Mouse (Mus musculus): ENCODE results near the gene Txndc15. TPM values are rescaled to one million over a fixed set of nuclear protein-coding genes. Genes with fewer than 3 reads are reported as not detected.

Txndc15 gene
- total and polyA plus RNA-seq, 3 experiments = 29.1 to 47.1 (median 39.4) TPM

DNA sequence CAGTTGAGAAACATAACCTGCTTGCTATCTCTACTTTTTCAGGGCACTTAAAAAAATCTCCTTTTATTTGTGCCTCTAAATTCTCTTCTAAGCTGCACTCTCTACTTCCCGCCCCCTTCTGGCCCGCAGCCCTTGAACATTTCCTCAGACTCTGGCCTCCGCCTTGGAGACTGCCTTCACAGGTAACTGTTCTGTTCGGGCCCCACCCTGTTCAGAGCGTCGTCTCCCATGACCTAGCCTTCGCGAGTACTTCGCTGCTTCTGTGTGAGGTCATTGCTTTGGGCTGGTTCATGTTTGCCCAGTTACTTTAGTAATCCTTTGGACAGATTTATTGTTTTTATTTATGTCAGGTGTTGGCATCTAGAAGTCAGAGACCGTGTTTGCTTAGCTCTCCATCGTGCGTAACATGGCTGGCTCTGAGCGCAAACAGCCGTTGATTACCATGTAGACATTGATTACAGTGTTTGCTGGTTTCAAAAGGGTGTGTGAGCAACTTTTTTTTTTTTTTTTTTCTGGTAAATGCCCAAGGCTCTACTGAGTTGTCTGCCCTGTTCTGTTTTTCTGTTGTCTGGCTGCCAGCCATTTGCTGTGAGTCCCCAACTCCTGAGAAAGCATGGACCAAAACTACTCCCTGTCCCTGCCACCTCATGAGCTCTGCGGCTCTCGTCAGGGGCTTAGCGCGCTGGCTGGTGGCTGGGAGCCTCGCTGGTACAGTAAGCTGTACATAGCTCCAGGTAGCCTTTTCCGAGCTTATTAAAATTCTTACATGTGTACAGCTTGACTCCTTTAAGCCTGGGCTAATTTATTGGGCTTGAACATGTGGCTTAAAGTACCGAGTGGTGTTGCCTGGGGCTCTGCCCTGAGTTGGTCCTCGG lies 19.4 kb downstream of the Txndc15 start:
- Histone ChIP-seq H3K36me3 (ENCODE audit: control insufficient read depth, insufficient read depth, low read length) (no peaks in the 10 kb centered on the region), H3K9ac (ENCODE audit: low read depth, low read length) (no peak overlapping the region), H3K27me3 (ENCODE audit: control insufficient read depth, insufficient read depth, low read length) (no peaks in the 10 kb centered on the region), H3K4me3 (no peak overlapping the region), H3K4me1 (ENCODE audit: control insufficient read depth, insufficient read depth, low read length) (no peaks in the 10 kb centered on the region), H3K27ac (no peak overlapping the region), H3K79me2 (replicated peaks; ENCODE audit: control insufficient read depth, insufficient read depth, low read length) (peaks cover 2% of the 10 kb centered on the region; the same call in 1 of the 2 replicates)
- WGBS = 88% methylated on average over 22 of the region's 22 CpGs
- no peak for DNase-seq
- intact Hi-C loops (cut with DNase I) = no loop called here
- TF ChIP-seq CTCF (IDR thresholded peaks at IDR 0.05) = no peak
- no peak for TF ChIP-seq EP300 (IDR thresholded peaks at IDR 0.05; ENCODE audit: insufficient read depth, low read depth, low read length)
- no peak for TF ChIP-seq POLR2A (IDR thresholded peaks at IDR 0.05; ENCODE audit: insufficient read depth, low read depth, low read length)

DNA sequence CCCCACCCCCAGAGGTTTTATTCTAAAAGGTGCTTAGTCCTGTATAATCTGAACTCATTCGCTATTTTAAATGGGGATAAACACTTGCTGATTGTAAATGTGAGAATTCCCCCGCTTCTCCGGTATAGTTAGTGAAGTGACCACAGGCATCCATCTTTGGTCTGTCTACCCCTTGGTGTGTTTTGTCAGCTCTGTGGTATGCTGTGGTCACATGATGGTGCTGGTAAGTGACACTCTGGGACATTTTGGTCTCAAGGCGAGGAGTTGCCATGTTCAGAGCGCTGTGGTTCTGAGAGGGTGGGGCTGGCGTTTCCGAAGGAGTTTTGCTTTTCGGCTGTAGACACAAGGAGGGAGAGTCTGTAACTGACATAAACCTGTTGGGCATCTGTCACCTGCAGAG lies 23.4 kb downstream of the Txndc15 start:
- intact Hi-C loops (cut with DNase I) = no loop called here
- no peaks in the 10 kb centered on the region for H3K36me3 ChIP-seq (ENCODE audit: control insufficient read depth, insufficient read depth, low read length)
- TF ChIP-seq EP300 (IDR thresholded peaks at IDR 0.05; ENCODE audit: insufficient read depth, low read depth, low read length) (no peak), CTCF (IDR thresholded peaks at IDR 0.05) (no peak), POLR2A (IDR thresholded peaks at IDR 0.05; ENCODE audit: insufficient read depth, low read depth, low read length) (no peak)
- no peaks in the 10 kb centered on the region for H3K27me3 ChIP-seq (ENCODE audit: control insufficient read depth, insufficient read depth, low read length)
- no peak overlapping the region for H3K27ac ChIP-seq
- no peak overlapping the region for H3K4me3 ChIP-seq
- H3K9ac ChIP-seq (ENCODE audit: low read depth, low read length) = no peak overlapping the region
- H3K79me2 ChIP-seq (replicated peaks; ENCODE audit: control insufficient read depth, insufficient read depth, low read length) = peaks cover 2% of the 10 kb centered on the region; the same call in 1 of the 2 replicates
- DNase-seq = no peak
- 89% methylated on average over 8 of the region's 8 CpGs for WGBS
- no peaks in the 10 kb centered on the region for H3K4me1 ChIP-seq (ENCODE audit: control insufficient read depth, insufficient read depth, low read length)

DNA sequence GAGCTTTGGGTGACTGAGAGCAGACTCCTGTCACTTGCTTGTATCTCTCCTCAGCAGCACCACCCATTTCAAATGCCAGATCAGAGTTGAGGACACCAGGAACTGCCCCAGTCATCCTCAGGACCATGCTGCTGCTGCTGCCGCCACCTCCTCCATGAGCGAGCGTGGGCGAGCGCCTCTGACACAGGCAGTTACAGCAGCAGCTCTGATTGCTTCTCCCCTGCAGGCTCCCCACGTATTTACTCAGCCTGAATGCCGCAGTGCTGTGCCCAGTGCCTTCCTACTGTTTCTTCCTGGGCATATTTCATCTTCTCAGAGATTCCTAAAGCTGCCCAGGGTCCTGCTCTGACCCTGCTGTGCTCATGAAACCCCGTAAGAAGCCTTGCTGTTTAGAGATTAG lies 27.9 kb downstream of the Txndc15 start:
- no peaks in the 10 kb centered on the region for H3K79me2 ChIP-seq (replicated peaks; ENCODE audit: control insufficient read depth, insufficient read depth, low read length)
- H3K4me1 ChIP-seq (ENCODE audit: control insufficient read depth, insufficient read depth, low read length) = no peaks in the 10 kb centered on the region
- no peak overlapping the region for H3K9ac ChIP-seq (ENCODE audit: low read depth, low read length)
- no peak for DNase-seq
- H3K4me3 ChIP-seq = no peak overlapping the region
- H3K36me3 ChIP-seq (ENCODE audit: control insufficient read depth, insufficient read depth, low read length) = no peaks in the 10 kb centered on the region
- H3K27me3 ChIP-seq (ENCODE audit: control insufficient read depth, insufficient read depth, low read length) = no peaks in the 10 kb centered on the region
- H3K27ac ChIP-seq = no peak overlapping the region
- intact Hi-C loops (cut with DNase I) = no loop called here
- 81% methylated on average over 8 of the region's 8 CpGs for WGBS
- no peak for TF ChIP-seq EP300 (IDR thresholded peaks at IDR 0.05; ENCODE audit: insufficient read depth, low read depth, low read length)
- TF ChIP-seq POLR2A (IDR thresholded peaks at IDR 0.05; ENCODE audit: insufficient read depth, low read depth, low read length) = no peak
- no peak for TF ChIP-seq CTCF (IDR thresholded peaks at IDR 0.05)

DNA sequence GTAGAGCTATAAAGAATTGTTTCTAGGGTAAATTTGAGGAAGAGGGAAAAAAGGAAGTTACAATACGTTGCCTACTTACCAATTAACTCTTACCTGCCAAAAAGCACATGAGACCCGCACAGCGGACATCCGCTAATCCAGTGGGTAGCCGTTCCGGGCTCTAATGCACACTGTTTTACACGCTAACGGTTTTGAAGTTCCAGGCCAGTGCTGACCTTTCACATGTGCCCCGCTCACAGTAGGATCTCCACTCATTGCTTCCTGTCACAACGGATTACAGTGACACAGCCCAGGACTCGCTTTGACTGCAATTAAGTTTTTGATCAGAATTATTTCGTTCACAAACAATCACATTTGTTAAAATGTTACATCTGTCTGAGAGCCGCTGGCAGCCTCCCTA lies 39.9 kb downstream of the Txndc15 start:
- no peak for TF ChIP-seq CTCF (IDR thresholded peaks at IDR 0.05)
- TF ChIP-seq EP300 (IDR thresholded peaks at IDR 0.05; ENCODE audit: insufficient read depth, low read depth, low read length) = no peak
- no peak for TF ChIP-seq POLR2A (IDR thresholded peaks at IDR 0.05; ENCODE audit: insufficient read depth, low read depth, low read length)
- WGBS = 83% methylated on average over 13 of the region's 13 CpGs

DNA sequence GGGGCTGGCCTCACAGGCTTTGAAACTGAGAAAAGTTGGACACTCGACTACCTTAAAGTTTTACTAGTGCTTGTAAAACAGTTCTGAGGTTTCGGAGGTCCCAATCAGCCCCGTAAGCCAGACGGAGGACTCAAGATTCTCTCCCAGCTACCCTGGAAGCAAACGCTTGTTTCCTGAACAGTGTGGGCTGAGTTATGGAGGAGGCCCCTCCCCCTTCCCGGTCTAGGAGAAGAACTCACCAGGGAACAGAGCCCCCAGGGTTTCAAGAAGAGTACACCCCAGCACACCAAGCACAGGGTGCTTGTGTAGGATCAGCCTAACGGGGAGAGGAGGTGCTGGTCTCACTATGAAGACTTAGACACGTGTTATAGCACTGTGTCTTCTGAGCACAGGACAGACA lies 42.3 kb downstream of the Txndc15 start:
- intact Hi-C loops (cut with DNase I) = no loop called here
- H3K4me3 ChIP-seq = no peak overlapping the region

More for the DNA sequence above, 39.9 kb downstream of the Txndc15 start:
- H3K9ac ChIP-seq (ENCODE audit: low read depth, low read length) = no peak overlapping the region
- H3K27ac ChIP-seq = no peak overlapping the region
- no peaks in the 10 kb centered on the region for H3K4me1 ChIP-seq (ENCODE audit: control insufficient read depth, insufficient read depth, low read length)
- H3K4me3 ChIP-seq = no peak overlapping the region
- H3K36me3 ChIP-seq (ENCODE audit: control insufficient read depth, insufficient read depth, low read length) = no peaks in the 10 kb centered on the region
- H3K79me2 ChIP-seq (replicated peaks; ENCODE audit: control insufficient read depth, insufficient read depth, low read length) = no peaks in the 10 kb centered on the region; the same call in 1 of the 2 replicates
- no peak for DNase-seq
- intact Hi-C loops (cut with DNase I) = no loop called here
- no peaks in the 10 kb centered on the region for H3K27me3 ChIP-seq (ENCODE audit: control insufficient read depth, insufficient read depth, low read length)

DNA sequence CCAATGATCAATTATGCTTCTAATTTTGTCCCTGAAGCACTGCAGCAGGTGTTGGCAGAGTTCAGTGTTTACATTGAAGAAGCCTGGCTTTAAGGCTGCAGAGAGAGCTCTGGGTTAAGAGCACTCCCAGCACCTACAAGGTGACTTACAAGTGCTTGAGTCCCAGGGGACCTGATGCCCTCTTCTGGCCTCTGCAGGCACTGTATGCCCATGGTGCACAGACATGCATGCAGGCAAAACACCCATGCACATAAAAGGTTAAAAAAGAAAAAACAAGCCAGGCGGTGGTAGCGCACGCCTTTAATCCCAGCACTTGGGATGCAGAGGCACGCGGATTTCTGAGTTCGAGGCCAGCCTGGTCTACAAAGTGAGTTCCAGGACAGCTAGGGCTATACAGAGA lies 43.2 kb downstream of the Txndc15 start:
- Histone ChIP-seq H3K36me3 (ENCODE audit: control insufficient read depth, insufficient read depth, low read length) (no peaks in the 10 kb centered on the region), H3K4me3 (no peak overlapping the region), H3K9ac (ENCODE audit: low read depth, low read length) (no peak overlapping the region), H3K27ac (no peak overlapping the region), H3K79me2 (replicated peaks; ENCODE audit: control insufficient read depth, insufficient read depth, low read length) (no peaks in the 10 kb centered on the region), H3K4me1 (ENCODE audit: control insufficient read depth, insufficient read depth, low read length) (no peaks in the 10 kb centered on the region), H3K27me3 (ENCODE audit: control insufficient read depth, insufficient read depth, low read length) (no peaks in the 10 kb centered on the region)
- TF ChIP-seq POLR2A (IDR thresholded peaks at IDR 0.05; ENCODE audit: insufficient read depth, low read depth, low read length) (no peak), EP300 (IDR thresholded peaks at IDR 0.05; ENCODE audit: insufficient read depth, low read depth, low read length) (no peak), CTCF (IDR thresholded peaks at IDR 0.05) (no peak)
- no peak for DNase-seq
- WGBS = 90% methylated on average over 6 of the region's 6 CpGs
- intact Hi-C loops (cut with DNase I) = no loop called here

More for the DNA sequence above, 42.3 kb downstream of the Txndc15 start:
- Histone ChIP-seq H3K27me3 (ENCODE audit: control insufficient read depth, insufficient read depth, low read length) (no peaks in the 10 kb centered on the region), H3K36me3 (ENCODE audit: control insufficient read depth, insufficient read depth, low read length) (no peaks in the 10 kb centered on the region), H3K27ac (no peak overlapping the region), H3K79me2 (replicated peaks; ENCODE audit: control insufficient read depth, insufficient read depth, low read length) (no peaks in the 10 kb centered on the region), H3K9ac (ENCODE audit: low read depth, low read length) (no peak overlapping the region), H3K4me1 (ENCODE audit: control insufficient read depth, insufficient read depth, low read length) (no peaks in the 10 kb centered on the region)
- no peak for TF ChIP-seq POLR2A (IDR thresholded peaks at IDR 0.05; ENCODE audit: insufficient read depth, low read depth, low read length)
- TF ChIP-seq EP300 (IDR thresholded peaks at IDR 0.05; ENCODE audit: insufficient read depth, low read depth, low read length) = no peak
- no peak for TF ChIP-seq CTCF (IDR thresholded peaks at IDR 0.05)
- 46% methylated on average over 8 of the region's 8 CpGs for WGBS
- no peak for DNase-seq

Data from heart, adult 2 months (tissue).